Mouse (Mus musculus) limb, embryonic 12.5 days (tissue): Measurements from ENCODE around the gene Ogfrl1. TPM values are rescaled to one million over a fixed set of nuclear protein-coding genes. Genes with fewer than 3 reads are reported as not detected.

Experiments
- ATAC-seq: fragments of 200-750 bp; cut with Nextera tagmentation; 2 replicates; pipeline ENCODE4 v1.8.0; 2017; ENCODE audit warnings: low read depth, moderate TSS enrichment; ENCODE audit not compliant: insufficient number of reproducible peaks, insufficient read depth, low FRiP score, low TSS enrichment
- H3K27ac ChIP-seq: fragments of 300-500 bp; sonication (generic); 2 replicates; pipeline ENCODE4 v1.5.1; 2016; ENCODE audit warnings: mild to moderate bottlenecking, moderate library complexity
- H3K27me3 ChIP-seq: fragments of 300-500 bp; sonication (generic); 2 replicates; pipeline ENCODE4 v1.6.1; 2016; ENCODE audit warnings: mild to moderate bottlenecking, moderate library complexity
- H3K36me3 ChIP-seq: fragments of 300-500 bp; sonication (generic); 2 replicates; pipeline ENCODE4 v1.6.1; 2016; ENCODE audit warnings: mild to moderate bottlenecking, moderate library complexity
- H3K4me1 ChIP-seq: fragments of 300-500 bp; sonication (generic); replicated peaks from 2 replicates; pipeline ENCODE4 v1.6.1; 2016
- H3K4me2 ChIP-seq: fragments of 300-500 bp; sonication (generic); 2 replicates; pipeline ENCODE4 v1.6.1; 2016; ENCODE audit warnings: mild to moderate bottlenecking, moderate library complexity
- H3K4me3 ChIP-seq: fragments of 300-500 bp; sonication (generic); replicated peaks from 2 replicates; pipeline ENCODE4 v1.5.1; 2016; ENCODE audit warnings: mild to moderate bottlenecking
- H3K9ac ChIP-seq: fragments of 300-500 bp; sonication (generic); replicated peaks from 2 replicates; pipeline ENCODE4 v1.6.1; 2016; ENCODE audit warnings: mild to moderate bottlenecking, moderate library complexity
- H3K9me3 ChIP-seq: fragments of 300-500 bp; sonication (generic); 2 replicates; pipeline ENCODE4 v1.6.1; 2016; ENCODE audit warnings: mild to moderate bottlenecking, moderate library complexity
- WGBS: fragments of 180-500 bp; shearing (Covaris S2); methylation state at CpG from one replicate; pipeline ENCODE4 v1.1.7; 2016; 5-methylcytosine and 5-hydroxymethylcytosine counted together
- polyA plus RNA-seq: library from polyadenylated mRNA; unstranded; fragments of >200 nt; fragmentation: Nextera tagmentation; extraction: Ambion mirVana; gene quantifications from 2 replicates; pipeline ENCODE4 v1.2.1, GENCODE M21; 2016

Ogfrl1 gene
- polyA plus RNA-seq, 1 experiment from 2014 or later, result 12.8 TPM

DNA sequence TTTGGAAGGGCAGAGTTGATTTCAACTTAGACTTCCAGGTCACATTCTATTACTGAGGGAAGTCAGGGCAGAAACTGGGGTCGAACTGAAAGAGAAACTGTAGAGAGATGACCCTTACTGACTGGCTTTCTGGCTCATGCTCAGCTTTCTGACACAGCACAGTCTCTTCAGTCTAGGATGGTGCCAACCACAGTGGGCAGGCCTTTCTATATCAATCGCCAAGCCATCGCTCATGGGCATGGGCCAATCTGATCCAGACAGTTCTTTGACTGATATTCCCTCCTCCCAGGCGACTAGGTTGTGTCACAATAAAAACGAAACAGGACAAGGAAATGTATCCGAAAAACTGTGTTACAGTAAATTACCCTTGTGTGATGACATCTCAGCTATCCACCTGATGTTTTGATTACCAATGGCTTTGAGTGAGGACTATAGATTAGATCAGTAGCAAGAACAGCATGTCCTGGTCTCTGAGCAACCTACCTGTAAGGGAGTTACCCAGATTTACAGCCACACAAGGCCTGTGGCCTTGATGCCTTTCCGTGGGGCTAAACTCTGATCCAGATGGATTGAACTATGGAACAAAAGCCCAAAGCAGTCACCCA lies 76.9 kb downstream of the Ogfrl1 start:
- H3K9me3 ChIP-seq, result no peaks in the 10 kb centered on the region
- no peak overlapping the region for H3K9ac ChIP-seq
- no peaks in the 10 kb centered on the region for H3K4me1 ChIP-seq
- no peak overlapping the region for H3K4me3 ChIP-seq
- no peak overlapping the region for H3K27ac ChIP-seq
- no peaks in the 10 kb centered on the region for H3K27me3 ChIP-seq
- no peaks in the 10 kb centered on the region for H3K36me3 ChIP-seq
- no peak overlapping the region for H3K4me2 ChIP-seq
- WGBS, result 89% methylated on average over 7 of the region's 7 CpGs
- no peak for ATAC-seq
